Mouse (Mus musculus) thymus, postnatal 36 days (tissue): ENCODE results near the gene Cdkl2.

Source experiments
- DNase-seq, 2 experiments: peaks; one replicate each; pipeline ENCODE4 v3.0.0; 2022; ENCODE audit warnings: mixed read lengths in 2 of 2

The Cdkl2 gene

DNA sequence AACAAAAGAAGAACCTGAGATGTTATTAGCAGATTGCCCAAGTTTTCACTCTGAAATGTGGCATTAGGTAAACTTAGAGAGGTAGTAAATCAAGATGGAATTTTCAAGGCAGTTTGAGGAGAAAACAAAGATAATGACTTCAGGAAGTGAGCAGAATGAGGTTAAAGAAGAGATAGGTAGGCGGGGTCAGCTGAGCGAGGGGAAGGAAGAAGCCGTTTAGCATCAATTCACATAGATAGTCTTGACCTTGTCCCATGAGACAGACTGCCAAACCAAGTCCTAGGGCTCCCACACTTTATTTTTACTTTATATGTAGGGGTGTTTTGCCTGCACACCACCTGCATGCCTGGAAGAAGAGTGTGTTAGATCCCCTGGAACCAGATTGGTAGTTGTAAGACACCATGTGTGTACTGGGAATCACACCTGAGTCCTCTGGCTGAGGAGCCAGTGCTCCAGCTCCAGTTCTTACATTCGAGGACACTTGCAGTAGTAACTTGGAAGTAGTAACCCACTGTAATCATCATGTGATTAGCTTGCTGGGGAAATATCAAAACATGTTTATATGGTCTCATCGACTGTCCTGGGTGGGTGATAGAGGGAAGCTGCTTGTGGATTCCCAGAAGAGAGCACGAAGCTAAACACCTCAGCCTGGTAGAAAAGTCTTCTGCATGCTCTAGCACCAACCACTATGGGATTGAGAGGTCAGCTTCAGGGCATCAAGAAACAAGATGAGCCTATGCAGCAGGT lies 52.3 kb downstream of the Cdkl2 start:
- DNase-seq, result no peak

DNA sequence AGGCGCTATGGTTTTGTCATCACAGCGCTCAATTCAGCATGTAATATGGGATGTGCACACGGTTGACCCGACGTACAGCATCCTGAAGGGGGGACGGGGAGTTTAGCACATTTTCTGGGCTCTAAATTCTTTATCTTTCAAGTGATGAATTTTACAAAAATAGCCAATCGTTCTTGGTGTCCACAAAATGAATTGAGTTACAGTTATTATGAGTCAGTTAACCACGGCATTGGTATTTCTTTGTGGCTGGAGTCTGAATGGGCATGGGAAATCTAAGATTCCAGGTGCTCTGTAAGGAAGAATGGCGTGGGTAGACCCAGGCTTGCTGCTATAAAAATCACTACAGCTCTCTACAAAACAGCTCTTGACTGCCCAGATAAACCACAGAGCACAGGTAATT lies 54.4 kb downstream of the Cdkl2 start:
- DNase-seq, result no peak

DNA sequence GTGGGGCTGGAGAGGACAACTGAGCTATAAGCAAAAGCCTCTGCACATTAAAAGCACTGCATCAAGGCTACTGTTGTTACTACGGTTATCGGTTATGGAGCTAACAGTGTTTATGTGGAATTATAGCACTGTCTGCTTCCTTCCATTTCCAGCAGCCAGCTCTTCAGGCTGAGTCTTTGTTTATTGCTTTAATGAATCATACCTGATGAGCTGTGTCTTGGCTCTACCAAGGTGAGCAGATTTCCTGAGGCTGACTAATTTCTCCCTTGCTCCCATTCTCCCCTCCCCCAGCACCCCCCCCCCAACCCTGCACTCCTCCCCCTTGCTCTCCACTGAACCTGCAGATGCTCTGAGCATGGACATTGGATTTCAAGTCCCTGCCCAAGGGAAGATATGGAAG lies 55.9 kb downstream of the Cdkl2 start:
- DNase-seq, result no peak

DNA sequence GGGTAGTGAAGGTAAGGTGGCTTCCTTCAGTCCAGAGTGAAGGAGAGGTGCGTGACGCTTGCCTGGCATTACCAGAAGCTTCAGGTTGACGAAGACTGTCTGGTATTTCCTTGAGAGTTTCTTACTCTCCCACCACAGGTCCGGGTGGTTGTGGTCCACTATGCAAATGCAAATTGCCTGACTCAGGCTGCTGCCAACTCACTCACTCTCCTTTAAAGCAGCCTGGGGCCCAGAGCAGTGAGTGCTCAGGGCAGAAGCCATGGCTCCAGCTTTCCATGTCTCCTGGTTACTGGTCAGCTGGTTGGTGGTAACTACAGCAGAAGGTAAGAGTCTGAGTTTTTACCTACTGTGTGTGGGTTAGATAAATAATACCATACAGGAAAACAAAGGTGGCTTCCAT lies 56.4 kb downstream of the Cdkl2 start, which contains the start of gene Odaph:
Gene Odaph, plus strand, starts transcription at position 240 of the 400 bp plus-strand sequence.
- no peak for DNase-seq

DNA sequence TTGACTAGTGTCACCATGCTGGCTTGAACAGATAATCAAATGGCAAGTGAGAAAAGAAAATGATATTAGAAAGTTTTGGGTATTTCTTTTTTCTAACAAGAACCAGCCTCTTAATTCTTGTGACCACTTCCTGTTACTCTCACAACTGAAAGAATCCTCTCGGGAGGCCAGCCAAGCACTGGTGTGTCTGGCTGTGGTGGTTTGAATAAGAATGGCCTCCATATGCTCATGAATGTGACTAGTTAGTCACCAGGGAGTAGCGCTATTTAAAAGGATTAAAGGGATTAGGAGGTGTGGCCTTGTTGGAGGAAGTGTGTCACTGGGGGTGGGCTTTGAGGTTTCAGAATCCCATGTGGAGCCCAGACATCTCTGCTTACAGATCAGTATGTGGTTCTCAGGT lies 58.0 kb downstream of the Cdkl2 start:
- no peak for DNase-seq

DNA sequence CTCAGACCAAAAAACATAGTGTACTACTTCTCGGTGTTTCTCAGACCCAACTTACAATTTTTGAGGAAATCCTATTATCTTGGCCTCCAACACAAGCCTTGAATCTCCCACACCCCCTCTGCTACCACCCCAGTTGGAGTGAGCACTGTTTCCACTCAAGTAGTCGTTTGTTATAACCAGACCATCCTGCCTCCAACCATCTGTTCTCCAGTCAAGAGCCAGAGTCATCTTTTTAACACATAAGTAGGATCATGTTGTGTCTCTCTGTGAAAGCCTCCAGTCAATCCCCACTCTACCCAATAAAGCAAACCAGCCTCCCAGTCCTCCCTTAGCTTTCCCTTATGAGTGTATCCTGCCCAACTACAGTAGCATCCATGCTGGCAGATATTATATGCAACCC lies 60.2 kb downstream of the Cdkl2 start:
- DNase-seq, result no peak

DNA sequence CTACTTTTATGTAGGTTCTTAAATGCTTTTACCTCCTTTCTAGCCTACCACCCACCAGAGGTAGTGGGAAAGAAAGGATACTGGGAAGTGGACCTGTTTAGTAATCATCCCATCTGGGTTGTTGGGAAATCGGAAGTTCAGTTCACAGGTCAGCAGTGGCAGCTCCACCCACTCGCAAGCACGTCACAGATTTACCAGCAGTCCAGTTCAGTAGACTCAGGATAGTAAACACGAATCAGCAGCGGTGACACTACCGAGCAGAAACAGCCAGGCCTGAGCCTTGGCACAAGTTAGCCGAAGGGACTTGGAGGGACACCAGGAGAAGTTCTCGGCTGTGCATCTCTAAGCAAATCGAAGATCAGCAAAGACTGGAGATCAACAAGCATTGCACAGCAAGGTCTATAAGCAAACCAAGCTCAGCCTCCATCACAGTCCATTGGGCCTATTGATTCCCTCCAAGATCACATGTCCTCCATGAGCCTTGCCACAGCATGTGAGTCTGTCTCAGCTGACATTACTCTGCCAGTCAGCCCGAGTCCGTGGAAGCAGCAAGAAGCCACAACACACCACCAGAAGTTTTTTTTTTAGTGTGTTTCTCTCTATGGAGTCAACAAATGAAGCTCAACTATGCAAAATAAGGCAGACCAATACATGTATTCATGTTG lies 62.4 kb downstream of the Cdkl2 start:
- no peak for DNase-seq

DNA sequence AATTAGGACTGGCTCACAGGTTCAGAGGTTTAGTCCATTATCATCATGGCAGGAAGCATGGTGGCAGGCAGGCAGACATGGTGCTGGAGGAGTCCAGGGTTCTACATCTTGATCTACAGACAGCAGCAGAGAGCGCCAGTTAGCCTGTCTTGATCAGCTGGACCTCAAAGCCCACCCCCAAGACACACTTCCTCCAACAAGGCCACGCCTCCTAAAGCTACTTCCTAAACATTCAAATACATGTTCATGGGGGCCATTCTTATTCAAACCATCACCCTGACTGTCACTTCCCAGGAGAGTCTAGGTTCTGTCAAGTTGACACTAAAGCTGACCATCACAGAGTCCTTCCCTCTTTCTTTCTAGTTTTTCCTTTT lies 66.3 kb downstream of the Cdkl2 start:
- DNase-seq, result no peak

DNA sequence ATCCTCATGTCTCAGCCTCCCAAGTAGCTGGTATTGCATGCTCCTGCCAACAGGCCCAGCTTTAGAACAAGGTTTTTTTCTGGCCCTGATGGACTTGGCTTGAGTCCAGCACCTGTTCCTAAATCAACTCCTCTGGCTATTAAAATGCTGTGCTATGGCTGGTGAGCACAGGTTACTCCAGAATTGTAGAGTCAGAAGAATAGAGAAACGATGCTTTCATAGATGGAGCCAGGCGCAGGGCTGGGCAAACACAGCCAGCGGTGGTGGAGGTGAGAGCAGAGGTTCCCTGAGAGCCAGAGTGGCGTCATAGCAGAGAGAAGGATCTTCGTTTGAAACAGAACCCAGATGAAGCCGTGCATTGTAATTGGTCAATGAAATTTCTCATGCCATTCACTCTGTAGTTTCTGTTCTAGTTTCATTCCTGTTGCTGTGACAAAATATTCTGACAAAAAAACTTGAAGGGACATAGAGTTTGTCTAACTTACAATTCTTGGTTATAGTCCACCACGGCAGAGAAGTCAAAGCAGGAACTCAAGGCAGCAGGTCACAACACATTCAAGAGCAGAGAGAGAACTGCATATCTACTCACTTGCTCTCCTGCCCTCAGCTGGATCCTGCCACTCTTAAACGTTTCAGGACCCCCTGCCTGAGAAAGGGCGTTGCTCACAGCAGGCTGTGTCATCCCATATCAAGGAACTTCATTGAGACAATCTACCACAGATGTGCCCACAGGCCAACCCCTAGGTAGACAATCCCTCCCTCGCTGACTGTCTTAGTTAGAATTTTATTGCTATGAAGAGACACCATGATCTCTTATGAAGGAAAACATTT lies 66.9 kb downstream of the Cdkl2 start:
- DNase-seq, result no peak

DNA sequence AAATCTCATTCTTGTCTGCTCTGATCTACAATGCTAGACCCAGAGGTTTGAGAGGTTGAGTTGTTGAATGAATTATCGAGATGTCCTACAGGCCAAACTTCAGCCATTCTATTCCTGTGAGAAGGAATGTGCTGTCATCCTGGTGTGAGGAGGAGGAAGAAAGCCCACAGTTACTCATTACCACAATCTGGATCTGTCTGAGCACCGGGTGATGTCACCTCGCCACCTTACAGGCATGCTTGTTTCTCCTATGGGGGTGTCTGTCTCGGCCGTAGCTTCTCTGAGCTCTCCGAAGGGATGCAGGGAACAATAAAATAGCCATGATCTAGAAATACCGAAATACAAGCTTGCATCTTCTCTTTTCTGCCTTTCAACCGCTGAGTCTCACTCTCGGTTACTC lies 67.9 kb downstream of the Cdkl2 start:
- no peak for DNase-seq

DNA sequence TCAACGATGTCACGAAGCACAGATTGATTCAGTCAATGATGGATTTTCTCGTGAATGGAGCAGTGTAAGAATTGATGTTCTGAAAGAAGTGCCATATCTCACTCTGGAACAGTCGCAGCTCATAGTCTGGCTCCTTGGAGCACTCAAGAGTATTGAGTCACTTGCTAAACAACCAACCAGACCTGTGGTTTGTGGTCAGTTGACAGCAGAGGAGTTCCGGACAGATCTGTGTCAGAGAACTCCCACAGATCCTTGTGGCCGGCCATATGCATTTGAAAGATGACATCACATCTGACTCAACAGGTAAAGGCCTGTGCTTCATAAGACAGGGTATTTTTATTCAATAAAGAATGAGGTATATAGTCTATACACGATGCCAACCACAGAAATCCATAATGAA lies 69.7 kb downstream of the Cdkl2 start:
- no peak for DNase-seq

DNA sequence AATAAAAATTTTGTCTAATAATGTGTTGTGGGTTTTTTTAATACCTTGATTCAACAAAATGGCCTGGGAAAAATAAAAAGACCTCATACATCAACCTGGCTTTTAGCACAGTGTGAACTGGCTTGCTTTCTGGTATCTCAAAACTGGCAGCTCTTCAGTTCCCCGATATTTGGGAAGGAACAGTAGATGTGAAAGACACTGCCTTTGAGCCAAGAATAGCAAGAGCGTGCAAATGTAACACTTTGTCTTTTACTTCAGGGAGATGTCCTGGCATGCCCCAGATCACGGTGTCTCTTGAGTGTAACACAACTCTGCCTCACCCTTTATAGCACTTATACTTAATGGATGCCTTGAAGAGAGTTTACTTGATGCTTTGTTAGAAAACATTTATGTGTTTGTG lies 71.6 kb downstream of the Cdkl2 start:
- no peak for DNase-seq

DNA sequence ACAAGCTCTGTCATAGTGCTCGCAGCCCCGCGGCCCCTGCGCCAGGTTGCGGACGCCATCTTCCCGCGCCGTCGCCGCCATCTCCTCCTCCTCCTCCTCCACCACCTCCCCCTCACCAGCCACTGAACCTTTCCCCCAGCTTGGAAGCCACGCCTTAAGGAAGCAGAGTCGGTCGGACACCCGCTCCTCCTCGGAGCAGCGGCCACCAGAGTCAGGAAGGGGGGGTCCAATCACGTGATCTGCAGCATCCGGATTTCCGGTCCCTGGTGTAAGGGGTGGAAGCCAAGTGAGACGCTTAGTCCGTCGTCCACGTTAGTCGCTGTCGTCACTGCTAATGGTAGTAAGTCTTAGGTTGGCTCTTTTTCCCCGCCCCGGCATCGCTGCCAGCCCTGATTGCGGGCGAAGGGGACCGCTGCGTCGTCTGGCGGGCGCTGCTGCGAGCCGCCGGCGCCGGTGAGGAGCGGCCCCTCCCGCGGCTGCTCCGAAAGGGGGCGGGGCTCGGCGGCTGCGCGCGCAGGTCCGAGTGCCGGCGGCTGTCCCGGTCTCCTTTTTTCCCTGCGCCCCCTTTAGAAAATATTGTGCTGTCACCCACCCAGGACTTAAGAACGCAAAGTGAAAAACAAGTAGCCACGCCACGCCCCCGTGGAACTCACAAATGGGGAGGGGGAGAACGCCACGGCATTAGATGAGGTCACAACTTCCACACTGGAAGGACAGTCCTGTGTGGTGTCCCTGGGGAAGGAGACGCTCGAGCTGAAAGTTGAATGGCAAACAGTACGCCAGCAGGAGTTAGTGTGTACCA lies 80.8 kb downstream of the Cdkl2 start, which contains the start of gene Rchy1:
Gene Rchy1, minus strand, starts transcription at position 430 of the 802 bp plus-strand sequence.
- peak; percentile 91 to 94 for DNase-seq

DNA sequence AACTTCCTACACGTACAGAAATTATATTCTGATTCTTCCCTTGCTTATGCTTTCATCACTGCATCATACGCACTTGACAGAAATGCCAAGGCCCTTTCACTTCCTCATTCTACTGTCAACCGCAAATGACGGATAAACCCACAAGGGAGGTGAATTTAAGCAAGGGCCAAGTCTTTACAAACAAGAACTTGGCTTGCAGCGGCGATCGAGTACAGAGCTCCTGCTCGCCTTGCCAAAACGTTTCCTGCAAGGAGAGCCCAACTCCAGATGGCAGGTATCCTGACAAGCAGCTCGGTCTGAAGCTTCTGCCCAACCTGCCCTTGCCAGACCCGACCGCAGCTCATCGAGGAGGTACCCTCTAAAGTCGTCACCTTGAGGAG lies 81.4 kb downstream of the Cdkl2 start:
- no peak for DNase-seq

DNA sequence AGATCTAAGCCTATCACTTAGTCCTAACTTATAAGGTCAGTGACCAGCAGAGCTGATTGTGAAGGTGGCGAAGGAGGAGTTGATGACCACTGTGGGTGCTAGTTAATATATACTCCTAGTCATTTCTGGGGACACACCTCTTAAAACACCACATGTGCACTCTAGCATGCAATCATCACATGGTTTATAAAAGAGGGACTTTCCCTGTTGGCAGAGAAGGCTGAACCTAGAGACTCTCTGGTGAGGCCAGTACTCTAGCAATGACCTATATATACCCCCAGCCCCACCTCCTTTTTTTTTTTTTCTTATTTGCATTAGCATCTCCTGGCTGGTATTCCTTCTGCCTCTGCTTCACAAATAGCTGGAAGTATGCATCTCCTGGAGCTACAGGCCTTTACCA lies 82.3 kb downstream of the Cdkl2 start:
- no peak for DNase-seq

DNA sequence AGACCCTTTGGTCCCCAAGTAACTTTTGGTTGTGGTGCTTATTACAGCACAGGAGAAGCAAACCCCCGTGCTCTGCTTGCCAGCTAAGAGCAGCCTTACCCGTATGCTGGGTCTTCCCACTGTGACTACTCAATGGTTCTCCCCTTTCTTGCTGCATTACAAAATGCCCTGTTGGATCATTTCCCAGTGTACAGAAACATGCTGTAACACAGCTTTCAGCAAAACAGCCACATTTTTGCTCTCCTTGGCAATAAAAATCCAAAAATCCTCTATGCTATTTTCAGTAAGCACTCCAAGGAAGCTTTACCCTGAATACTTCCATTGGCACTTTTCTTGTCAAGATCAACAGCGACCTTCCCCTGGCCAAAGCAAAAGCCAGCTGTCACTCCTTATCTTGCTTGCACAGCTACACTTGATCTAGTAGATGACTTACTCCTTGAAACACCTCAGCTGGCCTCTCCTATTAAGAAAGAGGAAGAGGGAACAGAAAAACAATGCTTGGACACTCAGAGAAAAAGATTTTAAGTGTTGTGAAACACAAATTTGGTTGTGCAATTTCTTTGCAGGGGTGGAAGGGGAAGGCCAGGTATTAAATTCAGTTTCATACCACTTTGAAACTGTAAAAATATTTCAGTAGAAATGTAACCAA lies 83.0 kb downstream of the Cdkl2 start:
- DNase-seq, result no peak

DNA sequence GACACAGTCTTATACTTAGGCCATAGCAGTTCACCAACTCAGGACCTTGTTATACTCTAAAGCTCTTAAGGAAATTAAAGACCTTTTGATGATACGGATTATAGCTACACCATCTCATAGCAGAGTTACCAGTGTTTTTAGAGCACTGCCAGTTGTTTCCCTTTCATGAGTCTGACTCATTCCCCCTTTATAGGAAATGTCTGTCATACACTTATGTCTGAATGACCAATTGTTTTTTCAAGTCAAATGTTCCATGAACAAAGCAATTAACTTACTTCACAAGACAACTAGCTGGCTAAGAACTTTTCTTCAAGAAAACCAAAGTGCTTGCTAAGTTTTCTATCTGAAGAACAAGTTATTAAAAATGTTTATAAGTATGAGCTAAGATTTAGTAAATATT lies 83.7 kb downstream of the Cdkl2 start:
- DNase-seq, result no peak

DNA sequence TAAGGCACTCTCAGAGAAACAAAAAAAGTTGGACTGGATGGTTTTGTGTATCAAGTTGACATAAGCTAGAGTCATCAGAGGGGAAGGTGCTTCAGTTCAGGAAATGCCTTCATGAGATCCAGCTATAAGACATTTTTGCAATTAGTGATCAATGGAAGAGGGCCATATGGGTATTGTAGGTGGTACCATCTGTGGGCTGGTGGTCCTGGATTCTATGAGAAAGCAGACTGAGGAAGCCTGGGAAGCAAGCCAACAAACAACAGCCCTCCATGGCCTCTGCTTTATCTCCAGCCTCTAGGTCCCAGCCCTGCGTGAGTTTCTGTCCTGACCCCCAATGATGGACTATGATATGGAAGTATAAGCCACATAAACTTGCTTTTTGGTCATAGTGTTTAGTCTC lies 84.6 kb downstream of the Cdkl2 start:
- no peak for DNase-seq

DNA sequence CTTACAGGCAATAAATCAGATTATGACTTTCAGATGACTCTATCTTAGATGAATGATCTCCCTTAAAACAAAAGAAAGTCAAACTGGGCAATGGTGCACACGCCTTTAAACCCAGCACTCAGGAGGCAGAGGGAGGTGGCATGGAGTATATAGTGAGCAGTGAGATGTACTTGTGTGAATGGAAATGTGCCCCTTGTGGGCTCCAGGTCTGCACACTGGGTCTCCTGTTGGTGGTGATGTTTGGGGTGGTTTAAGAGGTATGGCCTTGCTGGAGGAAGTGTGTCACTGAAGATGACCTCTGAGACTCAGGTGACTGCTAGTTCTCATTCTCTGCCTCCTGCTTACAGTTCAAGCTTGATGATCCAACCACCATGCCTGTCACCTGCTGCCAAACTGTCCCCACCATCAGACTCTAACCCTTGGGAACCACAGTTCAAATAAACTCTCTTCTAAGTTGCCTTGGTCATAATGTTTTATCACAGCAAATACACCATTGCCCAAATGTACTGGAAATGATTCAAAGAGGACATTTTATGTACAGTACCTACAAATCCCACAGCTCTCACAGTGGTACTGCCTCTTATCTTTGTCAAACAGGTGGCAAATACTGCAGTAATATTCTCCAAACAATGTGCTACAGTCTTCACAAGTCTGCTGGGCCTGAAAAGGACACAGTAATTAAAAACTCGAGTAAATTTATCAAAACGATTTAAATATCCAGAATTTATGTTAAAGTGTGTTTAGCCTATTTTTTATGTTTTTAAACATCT lies 86.5 kb downstream of the Cdkl2 start:
- no peak for DNase-seq
